Mouse (Mus musculus): ENCODE measurements at regions not wholly inside any gene's neighbourhood (a gene's known extent, or its start where the extent isn't known, plus 50 kb on each side); places are given as distances from the start of the nearest gene placed in this dataset.

DNA sequence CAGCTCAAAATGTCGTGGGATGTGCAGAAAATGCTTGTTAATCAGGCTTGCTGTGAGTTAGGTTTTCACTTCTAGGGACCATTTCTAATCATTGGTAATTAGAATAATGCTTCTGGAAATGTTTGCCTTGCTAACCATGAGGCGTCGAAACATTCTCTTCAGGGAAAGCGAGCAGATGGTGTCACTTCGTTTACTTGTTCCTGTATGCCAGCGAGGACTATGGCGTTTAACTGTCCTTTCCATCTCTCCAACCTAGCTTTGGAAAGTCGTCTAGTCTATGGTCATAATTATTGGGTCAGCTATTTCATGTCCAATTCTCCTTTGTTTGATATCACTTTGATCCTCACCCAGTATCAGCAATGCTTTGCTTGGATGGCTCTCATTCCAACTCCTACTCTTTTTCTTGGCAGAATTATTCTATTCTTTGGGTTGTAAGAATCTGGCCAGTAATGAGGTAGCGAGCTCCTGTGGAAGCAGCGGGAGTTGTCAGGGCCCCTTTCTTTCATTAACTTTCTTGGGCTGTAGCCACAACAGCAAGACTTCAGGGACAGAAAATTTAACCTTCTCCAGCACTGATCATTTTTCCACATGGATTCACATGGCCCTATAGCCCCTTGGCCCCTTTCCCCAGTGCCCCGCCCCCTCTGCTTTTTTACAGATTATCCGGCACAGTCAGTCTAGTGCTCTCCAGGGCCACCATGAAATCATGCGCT lies 374.0 kb upstream of the Plscr5 start:
- DNase-seq (ENCODE audit: low spot score in 2 of 2) = no peak

DNA sequence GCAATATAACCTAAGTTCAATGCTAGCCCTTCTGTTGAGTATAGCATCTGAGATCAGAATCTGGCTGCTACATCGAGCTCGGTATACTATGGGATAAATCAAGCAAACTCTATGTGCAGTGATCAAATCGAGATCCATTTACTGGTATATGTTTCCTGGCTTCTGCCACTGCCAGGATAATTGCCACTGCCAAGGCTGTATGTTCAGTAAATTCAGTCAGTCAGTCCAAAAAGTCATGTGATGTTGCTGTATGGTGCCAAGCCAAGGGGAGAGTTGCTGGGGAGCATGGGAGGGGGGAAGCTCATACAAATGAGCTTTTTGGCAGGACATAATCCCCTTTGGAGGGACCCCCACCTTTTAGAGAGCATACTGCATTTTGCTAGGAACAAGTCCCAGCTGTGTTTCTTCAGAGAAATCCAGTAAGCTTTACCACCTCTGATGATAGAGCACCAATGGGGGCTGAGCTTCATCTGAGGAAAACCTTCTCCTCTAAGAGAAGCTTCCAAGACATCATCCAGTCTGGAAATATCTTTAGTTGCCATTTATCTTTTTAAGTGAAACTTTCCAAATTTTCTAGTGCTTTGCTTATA lies 389.3 kb upstream of the Plscr5 start:
- DNase-seq (ENCODE audit: low spot score in 2 of 2) = no peak

DNA sequence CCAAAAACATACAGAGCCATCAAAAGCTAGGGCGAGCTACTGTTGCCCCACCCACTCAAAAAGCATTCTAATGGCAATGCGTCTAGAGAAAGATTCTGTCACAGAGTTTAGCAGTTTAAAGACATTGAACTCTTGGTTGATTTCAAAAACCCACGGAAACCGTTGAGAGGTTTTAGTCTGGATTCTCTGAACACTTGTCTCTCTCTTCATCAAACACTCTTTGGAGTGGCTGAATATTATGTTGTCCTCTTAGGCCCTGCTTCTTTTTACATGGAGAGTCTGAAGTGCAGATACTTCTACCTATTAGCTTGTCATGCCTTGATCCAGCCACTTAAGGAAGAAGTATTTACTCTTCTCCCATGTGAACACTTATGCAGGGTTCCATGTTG lies 393.9 kb upstream of the Plscr5 start:
- no peak for DNase-seq (ENCODE audit: low spot score in 2 of 2)

DNA sequence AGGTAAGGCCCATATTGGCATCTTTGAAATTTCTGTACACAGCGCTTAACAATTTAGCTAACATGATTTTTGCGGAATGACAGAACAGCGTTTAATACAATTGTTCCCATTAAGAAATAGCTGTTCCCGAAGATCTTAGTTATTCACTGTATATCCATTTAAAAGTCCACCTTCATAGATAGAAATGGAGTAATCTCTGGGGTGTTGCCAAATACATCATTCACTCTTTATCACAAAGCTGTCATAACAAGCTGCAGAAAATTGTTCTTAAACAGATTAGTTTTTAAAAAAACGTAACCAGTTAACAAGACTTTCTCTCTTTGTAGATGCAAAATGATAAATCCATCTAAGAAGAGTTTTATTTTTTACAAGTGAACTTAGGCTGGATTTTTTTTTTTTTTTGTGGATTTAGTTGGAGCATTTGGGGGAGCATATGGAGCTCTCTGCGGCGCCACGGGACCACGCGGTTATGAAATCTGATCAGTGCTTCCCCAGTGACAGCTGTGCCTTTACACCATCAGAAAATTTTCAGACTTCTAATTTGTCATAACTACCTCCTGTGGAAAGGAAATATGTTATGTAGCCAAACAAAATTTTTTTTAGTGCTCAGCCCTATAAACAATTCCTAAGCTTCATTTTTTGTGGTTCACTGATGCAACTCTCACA lies 394.4 kb upstream of the Plscr5 start:
- no peak for DNase-seq (ENCODE audit: low spot score in 2 of 2)

DNA sequence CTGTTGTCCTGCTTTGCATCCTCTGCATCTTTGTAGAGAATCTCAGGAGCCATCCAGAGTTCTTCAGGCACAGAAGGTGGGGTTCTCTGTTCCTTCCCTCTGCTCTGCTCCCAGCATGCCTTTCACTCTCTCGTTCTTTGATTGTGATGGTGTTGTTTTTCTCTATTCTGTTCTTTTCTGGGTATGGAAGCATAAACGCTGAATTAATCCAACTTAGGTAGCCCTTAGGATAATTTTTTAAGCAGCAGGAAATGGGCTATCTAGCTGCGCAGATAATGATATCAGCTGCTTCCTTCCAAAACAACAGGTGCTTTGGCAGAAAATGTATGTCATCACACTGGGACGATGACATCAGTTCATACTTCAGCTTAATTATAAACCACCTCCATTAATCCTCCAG lies 395.8 kb upstream of the Plscr5 start:
- DNase-seq (ENCODE audit: low spot score in 2 of 2) = no peak

DNA sequence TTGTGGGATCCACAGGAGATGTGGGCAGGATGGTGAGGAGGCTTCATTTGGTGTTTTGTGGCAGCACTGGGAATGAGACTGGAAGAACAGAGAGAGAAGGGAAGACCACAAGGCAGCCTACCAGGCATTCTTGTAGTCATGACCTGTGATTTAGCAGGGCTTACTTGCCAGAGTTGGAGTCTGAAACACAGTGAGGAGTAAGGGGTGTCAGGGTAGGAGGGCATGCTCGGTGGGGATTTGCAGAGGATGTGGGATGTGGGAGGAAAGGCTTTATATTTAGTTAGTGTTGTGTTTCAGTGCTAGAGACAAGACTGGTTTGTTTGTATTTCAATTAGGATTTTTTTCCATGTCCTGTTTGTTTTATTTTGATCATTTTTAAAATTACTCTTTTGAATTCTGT lies 387.3 kb upstream of the Zic1 start:
- DNase-seq (ENCODE audit: low spot score in 2 of 2) = no peak

DNA sequence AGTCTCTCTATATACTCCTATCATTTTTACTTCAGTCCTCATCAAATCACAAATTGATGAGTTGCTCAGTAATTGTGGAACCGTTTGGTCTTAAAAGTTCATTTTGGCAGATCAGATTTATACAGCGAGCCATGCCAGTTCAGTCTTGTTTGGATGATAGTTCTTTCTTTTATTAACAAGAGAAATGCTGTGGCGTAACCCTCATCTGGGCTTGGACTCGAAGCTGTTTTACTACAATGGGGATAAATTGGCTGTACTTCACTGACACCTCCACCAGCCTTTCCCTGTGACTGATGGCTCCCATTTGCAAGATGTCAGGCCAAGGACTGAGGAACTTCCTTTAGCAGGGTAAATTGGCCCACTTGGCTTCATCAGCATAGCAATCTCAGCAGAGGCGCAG lies 345.5 kb upstream of the Zic1 start:
- no peak for DNase-seq (ENCODE audit: low spot score in 2 of 2)

DNA sequence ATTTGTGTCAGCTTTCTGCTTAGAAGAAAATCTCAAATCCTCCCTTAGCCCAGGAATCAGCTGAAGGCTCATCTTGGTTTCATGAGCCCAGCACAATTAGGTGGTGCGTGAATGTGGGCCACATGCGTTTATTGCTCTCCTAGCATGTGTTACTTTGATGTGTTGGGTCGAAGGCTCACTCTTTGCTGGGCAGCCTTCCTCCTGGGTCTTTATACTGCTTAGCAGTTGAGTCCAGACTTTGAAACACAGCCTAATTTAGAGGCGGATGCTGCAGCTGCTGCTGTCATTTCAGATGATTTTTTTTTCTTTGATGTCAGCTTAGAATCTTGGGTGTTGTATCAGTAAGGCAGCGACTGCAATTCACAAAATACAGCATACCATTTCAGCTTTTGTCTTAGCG lies 315.2 kb upstream of the Zic1 start:
- DNase-seq (ENCODE audit: low spot score in 2 of 2) = no peak

DNA sequence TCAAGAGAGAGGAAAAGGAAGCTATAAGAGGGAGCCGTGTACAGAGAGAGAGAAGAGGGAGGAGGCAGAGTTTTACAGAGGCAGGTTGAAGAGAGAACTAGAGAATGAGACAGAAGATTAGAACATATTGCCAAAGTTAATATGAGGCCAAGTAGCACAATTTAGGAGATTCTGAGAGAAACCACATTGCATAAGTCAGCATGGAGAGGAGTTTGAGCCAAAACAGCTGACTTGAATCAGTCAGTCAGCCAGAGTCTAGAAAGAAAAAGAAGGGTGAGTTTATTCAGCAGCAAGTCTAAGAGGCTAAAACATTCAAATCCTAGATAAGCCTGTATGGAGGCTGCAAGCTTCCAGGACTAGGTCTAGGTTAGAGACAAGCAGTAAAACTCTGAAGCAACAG lies 301.1 kb upstream of the Zic1 start:
- DNase-seq (ENCODE audit: low spot score in 2 of 2) = no peak

DNA sequence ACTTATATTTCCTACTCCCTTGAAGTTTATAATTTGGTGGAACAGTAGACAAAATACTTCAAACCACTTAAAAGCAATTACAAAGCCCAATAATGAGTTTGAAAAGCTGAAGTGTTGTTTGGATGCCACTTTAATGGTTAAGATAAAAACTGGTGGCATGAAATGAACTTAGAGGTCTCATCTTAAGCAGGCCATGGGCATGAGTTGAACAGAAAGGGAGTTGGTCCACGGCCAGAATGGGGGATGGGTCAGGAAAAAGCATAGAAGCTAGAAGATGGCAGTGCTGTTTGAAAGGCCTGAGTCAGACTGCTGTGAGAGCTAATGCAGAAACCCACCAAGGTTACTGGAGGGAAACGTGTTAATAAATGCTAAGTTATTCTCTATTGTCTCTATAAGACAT lies 294.5 kb upstream of the Zic1 start:
- peak in 1 of 2 experiments; percentile 3 for DNase-seq (ENCODE audit: low spot score in 2 of 2)

DNA sequence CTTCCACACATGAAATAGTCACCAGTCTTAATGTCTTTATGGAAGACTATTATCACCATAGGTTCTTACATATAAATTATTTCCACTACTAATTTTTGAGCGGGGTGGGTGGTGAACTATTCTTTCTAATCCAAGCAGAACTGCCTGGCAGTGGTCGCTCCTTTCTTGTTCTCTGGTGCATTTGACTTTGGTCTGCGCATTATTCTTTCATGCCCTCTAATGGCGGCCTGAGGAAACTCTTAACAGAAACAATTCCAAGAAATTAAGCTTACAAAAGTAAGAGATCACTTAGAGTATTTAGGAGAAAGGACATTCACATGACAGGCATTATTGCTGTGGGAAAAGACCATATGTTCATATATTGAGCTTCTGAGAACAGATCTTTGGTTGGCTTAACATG lies 288.5 kb upstream of the Zic1 start:
- no peak for DNase-seq (ENCODE audit: low spot score in 2 of 2)

DNA sequence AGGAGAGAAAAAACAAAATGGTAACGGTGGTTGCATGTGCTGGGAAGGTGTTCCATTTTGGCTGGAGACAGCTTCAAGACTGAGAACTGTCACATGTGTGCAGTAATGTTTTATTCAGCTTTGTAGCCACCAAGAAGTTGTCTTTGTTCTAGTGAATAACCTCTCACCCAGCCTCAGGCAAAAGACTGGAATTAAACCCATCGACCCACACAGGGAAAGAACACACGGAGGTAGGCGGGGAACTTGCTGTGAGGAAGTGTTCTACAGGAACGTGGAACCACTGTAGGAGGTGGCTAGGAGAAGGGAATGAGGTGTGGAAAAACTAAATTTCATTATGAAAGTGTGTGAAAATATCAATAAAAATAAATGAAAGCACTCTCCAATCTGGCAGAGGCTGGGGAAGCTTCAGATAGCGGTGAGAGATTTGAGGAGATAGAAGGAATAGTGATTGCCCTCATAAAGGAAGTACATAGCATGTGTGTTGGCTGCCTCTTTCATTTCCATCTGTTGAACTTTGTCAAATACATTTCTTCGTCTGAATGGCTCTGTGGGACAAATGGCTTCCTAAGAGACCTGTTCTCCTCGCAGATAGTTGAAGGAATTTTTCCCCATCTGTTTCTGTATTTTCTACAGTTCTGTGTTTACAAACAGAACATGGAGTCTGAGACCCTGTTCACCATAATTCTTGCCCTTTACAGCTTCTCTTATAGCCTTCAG lies 286.9 kb upstream of the Zic1 start:
- no peak for DNase-seq (ENCODE audit: low spot score in 2 of 2)

DNA sequence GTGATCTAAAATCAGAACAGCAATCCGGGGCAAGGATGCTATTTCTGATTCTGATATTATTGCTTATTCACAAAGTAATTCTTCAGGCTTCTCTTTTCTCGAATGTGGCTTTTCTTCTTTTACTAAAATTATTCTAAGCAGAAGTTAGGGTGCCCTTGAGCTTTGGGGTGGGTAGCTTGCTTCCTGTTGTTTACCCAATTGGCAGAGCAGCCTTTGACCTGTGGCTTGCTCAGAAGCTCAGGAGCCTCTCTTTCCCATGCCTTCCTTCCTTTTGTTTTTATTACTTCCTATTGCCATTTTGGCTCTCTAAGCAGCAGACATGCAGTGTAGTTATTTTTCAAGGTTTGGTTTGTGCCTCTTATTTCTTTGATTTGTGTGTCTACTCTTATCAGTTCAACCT lies 244.8 kb upstream of the Zic1 start:
- DNase-seq (ENCODE audit: low spot score in 2 of 2) = no peak

DNA sequence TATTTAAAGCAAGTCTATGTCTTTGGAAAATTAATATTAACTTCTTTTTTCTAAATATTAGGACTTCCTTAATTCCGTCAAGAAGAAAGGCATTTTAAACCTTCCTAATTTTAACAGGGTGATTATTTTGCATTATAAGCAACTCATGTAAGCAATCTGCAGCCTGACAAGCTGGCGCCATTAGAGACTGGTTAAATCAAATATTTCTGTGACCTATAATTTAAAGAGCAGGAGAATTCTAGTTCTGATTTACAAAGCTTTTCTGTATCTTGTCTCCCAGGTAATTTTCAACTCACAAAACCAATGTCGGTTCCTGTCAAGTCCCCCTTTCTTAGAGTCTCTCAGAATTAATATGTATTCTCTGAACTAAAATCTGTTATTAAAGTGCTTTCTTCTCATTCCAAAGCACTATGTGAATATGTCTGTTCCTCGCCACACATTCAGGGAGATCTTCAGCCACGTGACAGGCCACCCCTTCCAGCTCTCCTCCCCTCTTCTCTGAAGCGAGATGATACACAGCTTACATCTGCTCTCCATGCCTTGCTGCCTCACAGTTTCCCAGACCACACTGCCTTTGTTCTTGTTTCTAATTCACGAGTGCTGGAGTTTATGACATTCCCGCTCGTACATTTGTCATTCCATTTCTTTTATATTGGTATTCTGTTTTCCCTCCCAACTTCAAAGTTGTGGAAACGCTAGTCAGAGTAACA lies 244.0 kb upstream of the Zic1 start:
- no peak for DNase-seq (ENCODE audit: low spot score in 2 of 2)

DNA sequence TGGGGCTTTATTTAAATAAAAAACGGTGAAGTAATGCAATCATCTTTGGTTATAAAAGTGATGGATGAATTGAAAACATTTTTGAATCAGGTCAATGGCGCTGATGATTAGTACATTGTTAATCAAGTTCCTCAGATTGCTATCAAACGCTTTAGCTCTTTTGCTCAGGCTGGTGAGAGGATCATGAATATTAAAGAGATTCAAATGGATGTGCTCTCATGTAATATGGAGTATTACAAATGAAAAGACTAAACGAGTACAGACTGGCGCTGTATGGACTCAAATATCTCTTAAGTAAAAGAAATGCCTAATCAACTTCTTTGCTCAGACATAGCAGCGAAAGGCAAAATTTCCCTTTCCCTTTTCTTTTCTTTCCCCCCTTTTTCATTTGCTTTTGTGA lies 236.1 kb upstream of the Zic1 start:
- DNase-seq (ENCODE audit: low spot score in 2 of 2) = no peak

DNA sequence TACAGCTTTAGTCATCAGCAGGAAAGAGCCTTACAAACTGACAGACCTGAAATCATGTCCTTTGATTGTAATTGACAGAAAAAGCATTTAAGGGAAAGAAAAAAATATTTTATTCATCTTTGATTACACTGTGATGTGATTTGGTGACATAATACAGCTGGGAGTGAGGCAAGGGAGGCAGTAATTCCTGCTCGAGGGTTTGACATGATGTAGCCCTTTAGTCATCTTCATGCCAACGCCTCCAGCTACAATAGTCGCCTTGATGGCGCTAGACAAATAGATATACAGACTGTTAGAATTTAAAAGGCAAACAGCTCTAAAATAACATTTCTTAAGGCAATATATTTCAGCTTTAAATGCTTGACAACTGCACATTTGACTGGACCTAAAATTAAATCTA lies 226.3 kb upstream of the Zic1 start:
- no peak for DNase-seq (ENCODE audit: low spot score in 2 of 2)

DNA sequence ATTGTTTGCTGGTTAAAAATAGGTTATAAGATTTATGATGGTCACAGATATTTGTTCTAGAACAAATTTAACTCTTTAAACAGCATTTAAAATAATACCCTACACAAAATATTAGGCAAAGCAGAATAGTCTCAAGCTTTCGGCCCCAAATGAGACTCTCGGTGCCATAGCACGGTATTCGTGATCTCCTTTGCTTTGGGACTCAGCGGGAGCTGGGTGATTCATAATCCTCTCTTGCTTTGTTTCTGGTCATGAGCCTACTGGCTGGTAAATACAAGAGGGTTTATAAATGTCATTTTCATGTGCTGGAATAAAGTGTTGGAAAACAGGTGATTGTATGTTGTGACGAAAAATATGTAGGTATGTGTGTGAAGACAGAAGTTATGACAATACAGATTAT lies 223.1 kb upstream of the Zic1 start:
- no peak for DNase-seq (ENCODE audit: low spot score in 2 of 2)

DNA sequence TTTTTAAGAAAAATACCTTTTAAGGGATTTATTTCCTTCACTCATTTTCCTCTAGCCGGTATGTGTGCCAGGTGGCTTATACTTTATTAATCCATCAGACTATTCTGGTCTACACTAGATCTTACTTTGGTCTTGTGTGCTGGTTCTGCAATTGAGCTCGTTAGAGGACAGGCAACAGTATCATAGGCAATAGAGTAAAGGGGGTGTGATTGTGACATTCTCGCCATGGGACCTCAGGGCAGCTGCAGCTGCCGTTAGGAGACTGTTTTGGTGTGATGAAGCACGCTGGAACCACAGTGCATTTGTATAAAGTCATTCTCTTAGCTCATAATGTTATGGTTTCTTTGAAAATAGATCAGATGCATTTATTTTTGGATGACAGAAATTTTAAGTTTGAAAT lies 222.3 kb upstream of the Zic1 start:
- no peak for DNase-seq (ENCODE audit: low spot score in 2 of 2)

DNA sequence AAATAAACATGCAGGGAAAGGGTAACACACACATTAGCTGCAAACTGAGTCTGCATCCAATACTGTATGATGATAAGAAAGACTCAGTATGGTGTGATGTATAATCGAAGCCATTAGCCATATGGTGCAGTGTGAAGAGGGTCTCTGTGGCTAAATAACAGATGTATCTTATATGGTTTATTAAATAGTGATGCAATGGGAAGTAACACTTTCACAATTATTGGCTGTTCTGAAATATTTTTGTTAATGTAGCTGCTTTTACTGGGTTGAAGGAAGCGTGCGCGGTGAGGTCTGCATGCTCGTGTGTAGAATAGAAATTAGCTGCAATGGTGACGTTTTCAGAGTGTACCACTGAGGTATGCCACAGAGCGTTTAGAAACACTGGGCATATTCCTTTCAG lies 221.7 kb upstream of the Zic1 start:
- no peak for DNase-seq (ENCODE audit: low spot score in 2 of 2)

DNA sequence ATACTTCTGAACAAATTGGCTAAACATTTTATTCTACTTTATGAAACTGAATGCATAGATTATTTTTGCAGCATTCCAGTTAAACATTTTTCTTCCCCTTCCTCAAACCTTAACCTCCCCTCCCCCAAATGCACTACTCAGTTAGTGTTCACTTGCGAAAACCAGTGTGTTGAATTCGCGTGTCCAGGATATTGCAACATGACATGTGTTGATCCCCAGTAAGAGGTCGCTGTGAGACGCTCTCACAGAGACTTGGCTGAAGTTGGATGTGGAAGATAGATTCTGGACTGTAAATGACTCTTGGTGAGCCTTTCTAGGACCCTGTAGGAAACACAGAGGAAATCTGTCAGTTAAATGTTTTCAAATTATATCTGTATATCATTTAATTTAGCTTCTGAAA lies 221.0 kb upstream of the Zic1 start:
- DNase-seq (ENCODE audit: low spot score in 2 of 2) = no peak

DNA sequence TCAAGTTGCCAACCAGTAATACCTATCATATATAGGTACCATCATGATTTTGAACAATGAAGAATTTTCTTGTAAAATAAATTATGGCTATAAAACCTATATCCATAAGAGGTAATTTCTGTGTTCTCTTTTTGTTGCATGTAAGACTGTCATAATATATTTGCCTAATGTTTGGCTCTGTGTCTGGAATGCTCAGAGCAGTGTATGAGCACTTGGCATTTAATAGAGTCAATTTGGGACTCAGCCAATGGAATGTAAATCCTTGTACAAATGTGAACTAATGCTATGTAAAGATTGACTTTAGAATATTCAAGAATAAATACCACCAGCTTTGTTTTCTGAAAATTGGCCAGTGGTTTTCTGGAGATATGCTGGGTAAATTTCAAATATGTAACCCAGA lies 208.5 kb upstream of the Zic1 start:
- DNase-seq (ENCODE audit: low spot score in 2 of 2) = no peak

DNA sequence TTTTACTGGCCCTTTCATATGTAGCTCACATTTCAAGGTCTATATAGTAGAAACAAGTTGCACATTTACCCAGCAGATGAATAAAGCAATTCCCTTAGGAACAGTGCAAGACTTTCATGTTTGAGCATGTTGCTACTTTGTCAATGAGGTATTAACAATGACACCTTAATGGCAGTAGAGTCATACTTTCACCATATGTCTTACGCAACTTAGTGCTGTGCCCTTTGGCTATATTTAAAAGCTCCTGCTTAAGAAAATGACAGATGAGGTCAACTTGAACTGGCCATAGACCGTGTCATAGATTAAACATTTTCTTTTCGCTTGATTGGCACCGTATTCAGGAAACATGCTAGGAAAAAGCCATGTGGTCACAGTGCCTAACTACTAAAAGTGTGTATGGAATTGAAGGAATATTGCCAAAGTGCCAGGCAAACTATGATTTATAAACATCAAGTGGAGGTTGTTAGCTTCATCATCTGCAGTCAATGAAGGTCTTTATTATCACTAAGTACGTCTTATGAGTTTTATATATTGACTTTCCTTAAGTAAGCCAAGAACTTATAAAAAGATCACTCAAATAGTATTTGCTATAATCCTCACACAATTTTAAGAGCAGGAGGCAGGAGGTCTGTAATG lies 200.5 kb upstream of the Zic1 start:
- DNase-seq (ENCODE audit: low spot score in 2 of 2) = no peak

All from frontal cortex, postnatal 14 days (tissue).